Mouse (Mus musculus): ENCODE results near the gene Rad23a. TPM values are rescaled to one million over a fixed set of nuclear protein-coding genes. Genes with fewer than 3 reads are reported as not detected.

Rad23a gene
- polyA plus RNA-seq, 1 experiment from 2014 or later = 93.1 TPM

GRCm38 (mm10) chr8:84837149-84837911, 3.1 kb downstream of the Rad23a start:
- peak; percentile 63 for DNase-seq (ENCODE audit: low spot score)
- Histone ChIP-seq H3K27me3 (ENCODE audit: control insufficient read depth, insufficient read depth, low read length) (no peaks in the 10 kb centered on the region), H3K36me3 (ENCODE audit: control insufficient read depth, insufficient read depth, low read length) (peaks cover 44% of the 10 kb centered on the region), H3K27ac (replicated peaks; ENCODE audit: low read depth, low read length) (peak overlapping the region; percentile 79), H3K4me1 (ENCODE audit: control insufficient read depth, insufficient read depth, low read length) (peaks cover 30% of the 10 kb centered on the region), H3K4me2 (ENCODE audit: low read depth, severe bottlenecking) (peak overlapping the region; percentile 28), H3K9me3 (ENCODE audit: control insufficient read depth, low read length) (no peaks in the 10 kb centered on the region), H3K4me3 (ENCODE audit: low read depth, low read length) (0 out of 2 replicates have a peak overlapping the region, but pooled peaks have one; percentile 15), H3K9ac (ENCODE audit: low read length) (peak overlapping the region; percentile 30; the same call in 1 of the 2 replicates)
- ATAC-seq (ENCODE audit: insufficient number of reproducible peaks, low FRiP score, low TSS enrichment, low read depth) = peak; percentile 33
- WGBS = 35% methylated on average over 8 of the region's 8 CpGs

- H3K9me3 ChIP-seq (ENCODE audit: control insufficient read depth, low read length) = no peaks in the 10 kb centered on the region
- no peak overlapping the region for H3K4me2 ChIP-seq (ENCODE audit: low read depth, severe bottlenecking)
- no peaks in the 10 kb centered on the region for H3K27me3 ChIP-seq (ENCODE audit: control insufficient read depth, insufficient read depth, low read length)
- 81% methylated on average over 10 of the region's 10 CpGs for WGBS
- H3K36me3 ChIP-seq (ENCODE audit: control insufficient read depth, insufficient read depth, low read length) = peaks cover 37% of the 10 kb centered on the region
- no peak overlapping the region for H3K9ac ChIP-seq (ENCODE audit: low read length)
- ATAC-seq (ENCODE audit: insufficient number of reproducible peaks, low FRiP score, low TSS enrichment, low read depth) (no peak), DNase-seq (ENCODE audit: low spot score) (no peak)
- peaks cover 30% of the 10 kb centered on the region for H3K4me1 ChIP-seq (ENCODE audit: control insufficient read depth, insufficient read depth, low read length)
- H3K4me3 ChIP-seq (ENCODE audit: low read depth, low read length) = 0 out of 2 replicates have a peak overlapping the region, but pooled peaks have one; percentile 5
- H3K27ac ChIP-seq (replicated peaks; ENCODE audit: low read depth, low read length) = no peak overlapping the region
Measured at GRCm38 (mm10) chr8:84834866-84835855, 5.3 kb downstream of the Rad23a start.

- H3K27ac ChIP-seq (replicated peaks; ENCODE audit: low read depth, low read length) = no peak overlapping the region
- no peaks in the 10 kb centered on the region for H3K9me3 ChIP-seq (ENCODE audit: control insufficient read depth, low read length)
- H3K4me1 ChIP-seq (ENCODE audit: control insufficient read depth, insufficient read depth, low read length) = peaks cover 25% of the 10 kb centered on the region
- 85% methylated on average over 19 of the region's 19 CpGs for WGBS
- H3K9ac ChIP-seq (ENCODE audit: low read length) = no peak overlapping the region
- DNase-seq (ENCODE audit: low spot score) = no peak
- H3K27me3 ChIP-seq (ENCODE audit: control insufficient read depth, insufficient read depth, low read length) = no peaks in the 10 kb centered on the region
- H3K36me3 ChIP-seq (ENCODE audit: control insufficient read depth, insufficient read depth, low read length) = peaks cover 37% of the 10 kb centered on the region
- ATAC-seq (ENCODE audit: insufficient number of reproducible peaks, low FRiP score, low TSS enrichment, low read depth) = no peak
- H3K4me2 ChIP-seq (ENCODE audit: low read depth, severe bottlenecking) = no peak overlapping the region
- no peak overlapping the region; the same call in 1 of the 2 replicates for H3K4me3 ChIP-seq (ENCODE audit: low read depth, low read length)
Measured at GRCm38 (mm10) chr8:84834002-84834865, 6.2 kb downstream of the Rad23a start.

- no peaks in the 10 kb centered on the region for H3K9me3 ChIP-seq (ENCODE audit: control insufficient read depth, low read length)
- WGBS = 69% methylated on average over 10 of the region's 10 CpGs
- H3K36me3 ChIP-seq (ENCODE audit: control insufficient read depth, insufficient read depth, low read length) = peaks cover 33% of the 10 kb centered on the region
- H3K4me3 ChIP-seq (ENCODE audit: low read depth, low read length) = peak overlapping the region; percentile 98
- ATAC-seq (ENCODE audit: insufficient number of reproducible peaks, low FRiP score, low TSS enrichment, low read depth) (no peak), DNase-seq (ENCODE audit: low spot score) (no peak)
- peak overlapping the region; percentile 55 for H3K4me2 ChIP-seq (ENCODE audit: low read depth, severe bottlenecking)
- H3K27ac ChIP-seq (replicated peaks; ENCODE audit: low read depth, low read length) = peak overlapping the region; percentile 93; the same call in 1 of the 2 replicates
- H3K27me3 ChIP-seq (ENCODE audit: control insufficient read depth, insufficient read depth, low read length) = no peaks in the 10 kb centered on the region
- H3K9ac ChIP-seq (ENCODE audit: low read length) = peak overlapping the region; percentile 97
- H3K4me1 ChIP-seq (ENCODE audit: control insufficient read depth, insufficient read depth, low read length) = peaks cover 23% of the 10 kb centered on the region
Measured at GRCm38 (mm10) chr8:84832759-84833742, 7.4 kb downstream of the Rad23a start.

- peak; percentile 88 for DNase-seq (ENCODE audit: low spot score)
- Histone ChIP-seq H3K9ac (ENCODE audit: low read length) (peak overlapping the region; percentile 97), H3K27me3 (ENCODE audit: control insufficient read depth, insufficient read depth, low read length) (no peaks in the 10 kb centered on the region), H3K9me3 (ENCODE audit: control insufficient read depth, low read length) (no peaks in the 10 kb centered on the region), H3K4me2 (ENCODE audit: low read depth, severe bottlenecking) (peak overlapping the region; percentile 55), H3K27ac (replicated peaks; ENCODE audit: low read depth, low read length) (peak overlapping the region; percentile 93), H3K36me3 (ENCODE audit: control insufficient read depth, insufficient read depth, low read length) (peaks cover 24% of the 10 kb centered on the region; the same call in 1 of the 2 replicates), H3K4me1 (ENCODE audit: control insufficient read depth, insufficient read depth, low read length) (peaks cover 14% of the 10 kb centered on the region), H3K4me3 (ENCODE audit: low read depth, low read length) (peak overlapping the region; percentile 98)
- ATAC-seq (ENCODE audit: insufficient number of reproducible peaks, low FRiP score, low TSS enrichment, low read depth) = peak; percentile 46; the same call in 1 of the 2 replicates
- 1% methylated on average over 59 of the region's 59 CpGs for WGBS
Measured at GRCm38 (mm10) chr8:84832034-84832717, 8.3 kb downstream of the Rad23a start.

GRCm38 (mm10) chr8:84831490-84831889, 9.0 kb downstream of the Rad23a start, which contains the start of gene Gadd45gip1:
TSS of gene Gadd45gip1 (plus strand) at chr8:84831522.
- peak within 1 kb of the TSS; percentile 98 for H3K4me3 ChIP-seq (ENCODE audit: low read depth, low read length)

More at GRCm38 (mm10) chr8:84831490-84831889, 9.0 kb downstream of the Rad23a start, which contains the start of gene Gadd45gip1:
- Histone ChIP-seq H3K4me2 (ENCODE audit: low read depth, severe bottlenecking) (peak within 1 kb of the TSS; percentile 55), H3K9me3 (ENCODE audit: control insufficient read depth, low read length) (no peaks in the 10 kb centered on the region), H3K36me3 (ENCODE audit: control insufficient read depth, insufficient read depth, low read length) (peaks cover 18% of the 10 kb centered on the region; the same call in 1 of the 2 replicates), H3K4me1 (ENCODE audit: control insufficient read depth, insufficient read depth, low read length) (peaks cover 9% of the 10 kb centered on the region; the same call in 1 of the 2 replicates), H3K9ac (ENCODE audit: low read length) (peak within 1 kb of the TSS; percentile 97), H3K27ac (replicated peaks; ENCODE audit: low read depth, low read length) (peak within 1 kb of the TSS; percentile 93), H3K27me3 (ENCODE audit: control insufficient read depth, insufficient read depth, low read length) (no peaks in the 10 kb centered on the region)
- ATAC-seq (ENCODE audit: insufficient number of reproducible peaks, low FRiP score, low TSS enrichment, low read depth) (no peak), DNase-seq (ENCODE audit: low spot score) (no peak)
- WGBS = 78% methylated on average over 11 of the region's 11 CpGs

Measured in limb, embryonic 11.5 days (tissue).